Mouse (Mus musculus): ENCODE results near the gene Creb3l4.

DNA sequence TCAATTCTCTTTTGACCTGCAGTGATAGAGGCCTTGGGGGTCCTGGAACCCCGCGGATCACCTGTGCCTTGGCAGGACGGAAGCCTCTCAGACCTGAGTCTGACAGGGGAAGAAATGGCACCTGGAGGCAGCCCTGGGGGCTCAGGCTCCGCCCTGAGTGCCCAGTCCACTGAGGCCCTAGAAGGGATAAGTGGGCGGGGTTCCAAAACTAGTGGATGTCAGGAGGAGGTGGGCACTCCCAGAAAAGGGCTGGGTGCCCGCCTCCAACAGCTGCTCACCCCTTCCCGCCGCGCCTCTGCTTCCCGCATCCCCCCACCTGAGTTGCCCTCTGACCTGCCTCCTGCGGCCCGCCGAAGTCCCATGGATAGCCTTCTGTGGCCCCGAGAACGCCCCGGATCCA lies 33.5 kb upstream of the Creb3l4 start:
- TF ChIP-seq POLR2A (IDR thresholded peaks at IDR 0.05; ENCODE audit: insufficient read depth, low read length) (no peak), CTCF (IDR thresholded peaks at IDR 0.05; ENCODE audit: low read depth, low read length) (no peak), EP300 (IDR thresholded peaks at IDR 0.05; ENCODE audit: insufficient read depth, low read depth, low read length) (no peak)
